9 mouse cellular contexts compared by ENCODE assay signal in the genomic region with DNA sequence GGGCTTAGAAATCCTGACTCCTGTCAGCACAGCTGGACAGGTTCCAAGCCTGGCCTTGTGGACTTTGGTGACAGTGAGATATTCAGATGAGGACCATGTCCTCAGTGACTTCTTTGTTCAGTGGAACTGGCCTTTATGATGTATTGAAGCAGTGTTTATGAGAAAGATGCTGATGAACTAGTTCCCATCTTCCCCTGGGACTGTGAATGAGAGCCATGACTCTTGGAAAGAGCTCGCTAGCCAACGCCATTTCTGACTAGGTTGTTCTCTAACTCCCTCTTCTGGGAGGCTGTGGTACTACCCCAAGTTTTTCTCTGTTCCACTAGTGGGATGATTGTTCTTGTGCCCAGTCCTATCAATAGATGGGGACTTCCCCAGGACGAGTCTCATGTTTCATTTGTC. TPM values are rescaled to one million over a fixed set of nuclear protein-coding genes. Genes with fewer than 3 reads are reported as not detected.
A peak's percentile ranks its signal among the peaks of the same experiment; 100 is the strongest.
DNase-seq lines count a peak whose midpoint lies in the region; ATAC-seq and TF ChIP-seq lines count a peak whose summit lies in the region.
"Had no signal": no experiment of that assay in that cellular context is flagged by ENCODE, and none has a peak within 500 bp of the region (broad histone marks: within the 10 kb centered on the region; RNA-seq: fewer than 3 reads in every experiment).

No protein-coding gene starts in this region.

- no peak for ATAC-seq in heart, embryonic 12.5 days (ENCODE audit: insufficient number of reproducible peaks, low FRiP score)
- no peak; the same call in 1 of the 2 replicates for ATAC-seq in lung, embryonic 14.5 days (ENCODE audit: insufficient read depth)

- H3K27me3 ChIP-seq in heart, embryonic 12.5 days (replicated peaks): peaks cover 15% of the 10 kb centered on the region
- no peaks in the 10 kb centered on the region for H3K27me3 ChIP-seq in lung, embryonic 14.5 days (ENCODE audit: insufficient read depth, low read length)
- H3K27me3 ChIP-seq in splenic B cell, adult 2 months (ENCODE audit: control insufficient read depth, insufficient read depth, low read length, poor library complexity, severe bottlenecking): no peaks in the 10 kb centered on the region
- H3K27me3 ChIP-seq: heart, embryonic 15.5 days had no signal

- 17% methylated on average over 3 of the region's 3 CpGs for WGBS in heart, embryonic 12.5 days
- WGBS in lung, embryonic 14.5 days: 10% methylated on average over 3 of the region's 3 CpGs

- H3K4me1 ChIP-seq in heart, embryonic 12.5 days (replicated peaks): no peaks in the 10 kb centered on the region
- no peaks in the 10 kb centered on the region for H3K4me1 ChIP-seq in lung, embryonic 14.5 days (ENCODE audit: insufficient read depth)
- H3K4me1 ChIP-seq: heart, embryonic 15.5 days had no signal

- H3K9me3 ChIP-seq in heart, embryonic 12.5 days (replicated peaks): no peaks in the 10 kb centered on the region
- H3K9me3 ChIP-seq in lung, embryonic 14.5 days (ENCODE audit: low read depth, low read length): no peaks in the 10 kb centered on the region
- H3K9me3 ChIP-seq: heart, embryonic 15.5 days had no signal

- no peak overlapping the region for H3K9ac ChIP-seq in heart, embryonic 12.5 days
- H3K9ac ChIP-seq in lung, embryonic 14.5 days: no peak overlapping the region
- H3K9ac ChIP-seq: heart, embryonic 15.5 days had no signal

- no peak overlapping the region for H3K4me2 ChIP-seq in heart, embryonic 12.5 days
- H3K4me2 ChIP-seq in lung, embryonic 14.5 days: no peak overlapping the region
- H3K4me2 ChIP-seq: heart, embryonic 15.5 days had no signal

- no peaks in the 10 kb centered on the region for H3K36me3 ChIP-seq in heart, embryonic 12.5 days
- no peaks in the 10 kb centered on the region for H3K36me3 ChIP-seq in lung, embryonic 14.5 days (ENCODE audit: insufficient read depth)
- no peaks in the 10 kb centered on the region for H3K36me3 ChIP-seq in splenic B cell, adult 2 months (ENCODE audit: control insufficient read depth, insufficient read depth, low read length, poor library complexity, severe bottlenecking)
- H3K36me3 ChIP-seq: heart, embryonic 15.5 days had no signal

- H3K27ac ChIP-seq in heart, embryonic 12.5 days (ENCODE audit: poor library complexity, severe bottlenecking): no peak overlapping the region
- no peak overlapping the region for H3K27ac ChIP-seq in lung, embryonic 14.5 days (ENCODE audit: low read depth)
- H3K27ac ChIP-seq: heart, embryonic 15.5 days had no signal

- peak; percentile 61 for TF ChIP-seq CTCF in lung, embryonic 14.5 days (IDR thresholded peaks at IDR 0.05; ENCODE audit: low read depth)

- no peak overlapping the region for H3K4me3 ChIP-seq in heart, embryonic 12.5 days
- H3K4me3 ChIP-seq in lung, embryonic 14.5 days (ENCODE audit: low read depth, low read length): no peak overlapping the region
- H3K4me3 ChIP-seq: heart, embryonic 15.5 days had no signal

- DNase-seq in heart, adult 18-20 months: peak; percentile 34 to 63
- DNase-seq in CD4-positive helper T cell, adult 2 months (ENCODE audit: low read depth, low spot score): peak; percentile 59
- peak; percentile 77 for DNase-seq in adrenal gland, postnatal 10 days
- DNase-seq in forelimb bud, embryonic 11.5 days (ENCODE audit: low read depth, low spot score): peak; percentile 52
- DNase-seq in kidney, postnatal 36 days: peak; percentile 45 to 76
- peak; percentile 74 for DNase-seq in lung, embryonic 14.5 days
- DNase-seq in splenic B cell, adult 2 months (ENCODE audit: low read depth, low spot score): peak; percentile 77

RNA-seq across cellular contexts. Expression of a gene that starts 57.7 kb away (rescaled TPM):
- not detected for total RNA-seq in heart, adult 18-20 months (2021)
- not detected in 2 replicates for polyA plus RNA-seq in heart, embryonic 12.5 days (2016; fragmentation: Nextera tagmentation; extraction: Ambion mirVana)
- not detected for total RNA-seq in adrenal gland, postnatal 10 days (2021)
- polyA plus RNA-seq in lung, embryonic 14.5 days (2014; fragmentation: Nextera tagmentation; extraction: Ambion mirVana): not detected in 2 replicates
- polyA plus RNA-seq: heart, embryonic 15.5 days had no signal
